Mouse (Mus musculus) hindbrain, postnatal 0 days (tissue): Measurements from ENCODE around the gene Cbwd1. TPM values are rescaled to one million over a fixed set of nuclear protein-coding genes. Genes with fewer than 3 reads are reported as not detected.

ENCODE experiments used
- ATAC-seq: fragments of 200-750 bp; cut with Nextera tagmentation; 2 replicates; pipeline ENCODE4 v1.8.0; 2017; ENCODE audit warnings: mild to moderate bottlenecking, moderate TSS enrichment, moderate library complexity
- DNase-seq: peaks from one replicate; pipeline ENCODE4 v3.0.0-alpha.2; 2015; ENCODE audit warnings: low spot score
- H3K27ac ChIP-seq: fragments of 300-500 bp; sonication (generic); 2 replicates; pipeline ENCODE4 v1.5.1; 2014; ENCODE audit warnings: mild to moderate bottlenecking
- H3K27me3 ChIP-seq: fragments of 300-500 bp; sonication (generic); 2 replicates; pipeline ENCODE4 v1.6.1; 2014; ENCODE audit warnings: low read length, mixed read lengths; ENCODE audit not compliant: insufficient read depth
- H3K36me3 ChIP-seq: fragments of 300-500 bp; sonication (generic); 2 replicates; pipeline ENCODE4 v1.6.1; 2014; ENCODE audit warnings: low read length, mixed read lengths; ENCODE audit not compliant: insufficient read depth
- H3K4me1 ChIP-seq: fragments of 300-500 bp; sonication (generic); 2 replicates; pipeline ENCODE4 v1.6.1; 2014; ENCODE audit warnings: antibody characterized with exemption, low read length, mixed read lengths; ENCODE audit not compliant: insufficient read depth
- H3K4me2 ChIP-seq: fragments of 300-500 bp; sonication (generic); 2 replicates; pipeline ENCODE4 v1.6.1; 2014; ENCODE audit warnings: low read depth, mild to moderate bottlenecking, low read length, moderate library complexity, mixed read lengths
- H3K4me3 ChIP-seq: fragments of 300-500 bp; sonication (generic); 2 replicates; pipeline ENCODE4 v1.5.1; 2014; ENCODE audit warnings: low read length
- H3K9ac ChIP-seq: fragments of 300-500 bp; sonication (generic); replicated peaks from 2 replicates; pipeline ENCODE4 v1.6.1; 2014; ENCODE audit warnings: mild to moderate bottlenecking, low read length, moderate library complexity, mixed read lengths
- H3K9me3 ChIP-seq: fragments of 300-500 bp; sonication (generic); 2 replicates; pipeline ENCODE4 v1.6.1; 2016; ENCODE audit warnings: low read length, mixed read lengths
- CTCF ChIP-seq: IDR thresholded peaks from 2 replicates; pipeline ENCODE4 v1.5.1; 2016; ENCODE audit warnings: antibody characterized with exemption, control low read depth, low read depth
- WGBS: fragments of 180-500 bp; shearing (Covaris S2); extraction: QIAGEN DNeasy Blood & Tissue Kit; methylation state at CpG from one replicate; pipeline ENCODE4 v1.1.7; 2014; 5-methylcytosine and 5-hydroxymethylcytosine counted together
- polyA plus RNA-seq: library from polyadenylated mRNA; unstranded; fragments of >200 nt; fragmentation: Nextera tagmentation; extraction: Ambion mirVana; gene quantifications from 2 replicates; pipeline ENCODE4 v1.2.1, GENCODE M21; 2015
- total RNA-seq: library from RNA; depleted of rRNA; stranded (reverse); fragments of >200 nt; gene quantifications from 2 replicates; pipeline ENCODE4 v1.2.3, GENCODE M21; 2014

Cbwd1 gene
- total and polyA plus RNA-seq, 2 experiments from 2014 or later = 8.3 to 12.8 TPM

DNA sequence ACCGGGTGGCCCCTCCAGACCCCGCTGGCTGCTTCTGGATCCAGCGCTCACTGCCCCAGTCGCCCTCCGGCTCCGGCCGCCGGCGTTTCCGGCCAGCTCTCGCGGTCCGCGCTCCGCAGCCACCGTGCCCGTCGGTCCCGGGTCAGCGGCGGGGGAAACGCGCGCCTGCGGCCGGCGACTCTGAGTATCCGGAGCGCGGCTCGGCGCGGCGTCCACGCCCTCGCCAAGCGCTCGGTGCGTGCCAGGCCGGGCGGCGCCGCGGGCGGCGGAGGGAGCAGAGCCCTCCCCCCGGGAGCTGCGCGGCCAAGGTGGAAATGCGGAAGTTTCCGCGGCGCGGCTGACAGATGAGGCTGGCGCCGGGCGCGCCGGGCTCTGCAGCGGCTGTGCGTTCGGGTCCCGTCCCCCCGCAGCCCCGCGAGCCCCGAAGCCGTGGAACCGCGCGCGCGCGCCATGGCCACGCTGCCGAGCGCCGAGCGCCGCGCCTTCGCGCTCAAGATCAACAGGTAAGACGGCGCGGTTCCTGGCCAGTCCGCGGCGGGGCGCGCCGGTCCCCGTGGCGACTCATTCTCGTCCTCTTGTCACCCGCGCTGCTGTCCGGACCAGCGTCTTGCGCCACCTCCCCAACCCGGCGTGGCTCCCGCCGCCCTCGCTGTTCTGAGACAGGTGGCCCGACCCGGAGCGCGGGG lies 37.9 kb upstream of the Cbwd1 start, which contains the start of gene Dock8:
Gene Dock8 (plus strand): TSS at position 334 of the 686 bp plus-strand sequence.
- no peaks in the 10 kb centered on the region for H3K4me1 ChIP-seq
- no peaks in the 10 kb centered on the region for H3K36me3 ChIP-seq
- H3K27ac ChIP-seq = no peak within 1 kb of the TSS
- ATAC-seq = peak; percentile 74
- WGBS = 2% methylated on average over 90 of the region's 109 CpGs
- TF ChIP-seq CTCF = no peak
- no peaks in the 10 kb centered on the region for H3K9me3 ChIP-seq
- H3K4me2 ChIP-seq = peak within 1 kb of the TSS; percentile 96
- peak; percentile 50 for DNase-seq
- H3K27me3 ChIP-seq = peaks cover 26% of the 10 kb centered on the region
- peak within 1 kb of the TSS; percentile 64 for H3K4me3 ChIP-seq
- peak within 1 kb of the TSS; percentile 45 for H3K9ac ChIP-seq

DNA sequence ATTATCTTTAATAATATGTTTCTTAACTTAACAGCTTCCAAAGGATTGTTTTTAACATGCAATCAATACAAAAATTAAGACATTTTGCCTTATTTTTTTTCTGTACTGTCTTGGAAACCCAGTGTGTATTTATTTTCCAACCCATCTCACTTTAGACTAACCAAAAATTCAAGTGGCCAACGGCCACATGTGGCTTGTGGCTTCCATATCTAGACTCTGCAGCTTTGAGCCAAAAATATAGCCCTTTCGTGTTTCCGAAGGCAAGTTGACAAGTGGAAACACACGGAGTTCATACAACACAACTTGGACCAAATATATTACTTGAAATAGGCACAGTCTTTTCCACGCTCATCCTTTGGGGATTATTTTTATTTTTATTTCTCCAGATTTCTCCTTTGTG lies 37.2 kb upstream of the Cbwd1 start:
- Histone ChIP-seq H3K27ac (no peak overlapping the region), H3K4me1 (no peaks in the 10 kb centered on the region), H3K36me3 (no peaks in the 10 kb centered on the region), H3K4me2 (no peak overlapping the region), H3K9ac (no peak overlapping the region), H3K4me3 (no peak overlapping the region), H3K9me3 (no peaks in the 10 kb centered on the region), H3K27me3 (peaks cover 26% of the 10 kb centered on the region)
- no peak for TF ChIP-seq CTCF
- ATAC-seq (no peak), DNase-seq (no peak)
- WGBS = 81% methylated on average over 5 of the region's 5 CpGs

- 77% methylated on average over 12 of the region's 12 CpGs for WGBS
- Histone ChIP-seq H3K9ac (no peak overlapping the region), H3K27me3 (peaks cover 26% of the 10 kb centered on the region), H3K9me3 (no peaks in the 10 kb centered on the region), H3K4me2 (no peak overlapping the region), H3K27ac (no peak overlapping the region), H3K4me1 (no peaks in the 10 kb centered on the region), H3K4me3 (no peak overlapping the region), H3K36me3 (no peaks in the 10 kb centered on the region)
- TF ChIP-seq CTCF = no peak
- ATAC-seq (no peak), DNase-seq (no peak)
Measured at GRCm38 (mm10) chr19:24996815-24997704, 35.6 kb upstream of the Cbwd1 start.

DNA sequence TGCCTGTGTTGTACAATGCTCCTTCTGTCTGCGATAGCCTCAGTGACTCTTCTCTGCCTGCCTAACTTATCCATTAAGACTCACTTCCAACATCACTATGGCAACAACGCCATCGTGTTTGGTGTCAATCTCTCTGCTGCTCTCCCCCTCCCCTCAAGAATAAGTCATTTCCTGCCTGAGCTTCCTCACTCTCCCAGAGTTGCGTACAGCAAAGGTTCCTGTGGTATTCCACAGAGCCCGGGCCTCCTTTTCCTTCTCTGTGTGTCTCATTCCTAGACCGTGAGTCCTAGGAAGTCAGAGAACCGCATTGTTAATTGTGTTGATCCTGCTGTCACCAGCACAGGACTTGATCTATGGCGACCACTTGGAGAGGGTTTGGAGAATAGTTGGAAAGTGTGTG lies 33.5 kb upstream of the Cbwd1 start:
- ATAC-seq (no peak), DNase-seq (no peak)
- Histone ChIP-seq H3K4me2 (no peak overlapping the region), H3K9ac (no peak overlapping the region), H3K4me1 (no peaks in the 10 kb centered on the region), H3K36me3 (no peaks in the 10 kb centered on the region), H3K4me3 (no peak overlapping the region), H3K27me3 (0 out of 2 replicates have a peak, but pooled peaks cover 7% of the 10 kb centered on the region), H3K9me3 (no peaks in the 10 kb centered on the region), H3K27ac (no peak overlapping the region)
- no peak for TF ChIP-seq CTCF
- 43% methylated on average over 8 of the region's 8 CpGs for WGBS

GRCm38 (mm10) chr19:24993526-24993925 lies 32.1 kb upstream of the Cbwd1 start:
- Histone ChIP-seq H3K36me3 (no peaks in the 10 kb centered on the region), H3K27ac (no peak overlapping the region), H3K9ac (no peak overlapping the region), H3K9me3 (no peaks in the 10 kb centered on the region), H3K4me2 (no peak overlapping the region), H3K4me3 (no peak overlapping the region), H3K27me3 (no peaks in the 10 kb centered on the region), H3K4me1 (no peaks in the 10 kb centered on the region)
- ATAC-seq = no peak
- DNase-seq = no peak
- no peak for TF ChIP-seq CTCF
- WGBS = 69% methylated on average over 6 of the region's 6 CpGs

GRCm38 (mm10) chr19:24990138-24990822 lies 28.9 kb upstream of the Cbwd1 start:
- H3K4me3 ChIP-seq = no peak overlapping the region
- DNase-seq = no peak
- H3K4me1 ChIP-seq = no peaks in the 10 kb centered on the region
- no peak for TF ChIP-seq CTCF
- H3K9ac ChIP-seq = no peak overlapping the region
- no peaks in the 10 kb centered on the region for H3K36me3 ChIP-seq
- no peaks in the 10 kb centered on the region for H3K9me3 ChIP-seq
- no peak for ATAC-seq
- no peak overlapping the region for H3K4me2 ChIP-seq
- H3K27ac ChIP-seq = no peak overlapping the region
- WGBS = 79% methylated on average over 7 of the region's 7 CpGs
- no peaks in the 10 kb centered on the region for H3K27me3 ChIP-seq
